Mouse (Mus musculus) C2C12 (cell line): ENCODE measurements around the gene Pkd1.

Experiments used
- CTCF ChIP-seq: IDR thresholded peaks from one replicate; pipeline ENCODE4 v1.5.1; 2011; ENCODE audit not compliant: control insufficient read depth, insufficient read depth, insufficient read length
- MYOD1 ChIP-seq: IDR thresholded peaks from one replicate; pipeline ENCODE4 v1.6.1; 2011; ENCODE audit warnings: low read depth; ENCODE audit not compliant: control insufficient read depth, insufficient read length

DNA sequence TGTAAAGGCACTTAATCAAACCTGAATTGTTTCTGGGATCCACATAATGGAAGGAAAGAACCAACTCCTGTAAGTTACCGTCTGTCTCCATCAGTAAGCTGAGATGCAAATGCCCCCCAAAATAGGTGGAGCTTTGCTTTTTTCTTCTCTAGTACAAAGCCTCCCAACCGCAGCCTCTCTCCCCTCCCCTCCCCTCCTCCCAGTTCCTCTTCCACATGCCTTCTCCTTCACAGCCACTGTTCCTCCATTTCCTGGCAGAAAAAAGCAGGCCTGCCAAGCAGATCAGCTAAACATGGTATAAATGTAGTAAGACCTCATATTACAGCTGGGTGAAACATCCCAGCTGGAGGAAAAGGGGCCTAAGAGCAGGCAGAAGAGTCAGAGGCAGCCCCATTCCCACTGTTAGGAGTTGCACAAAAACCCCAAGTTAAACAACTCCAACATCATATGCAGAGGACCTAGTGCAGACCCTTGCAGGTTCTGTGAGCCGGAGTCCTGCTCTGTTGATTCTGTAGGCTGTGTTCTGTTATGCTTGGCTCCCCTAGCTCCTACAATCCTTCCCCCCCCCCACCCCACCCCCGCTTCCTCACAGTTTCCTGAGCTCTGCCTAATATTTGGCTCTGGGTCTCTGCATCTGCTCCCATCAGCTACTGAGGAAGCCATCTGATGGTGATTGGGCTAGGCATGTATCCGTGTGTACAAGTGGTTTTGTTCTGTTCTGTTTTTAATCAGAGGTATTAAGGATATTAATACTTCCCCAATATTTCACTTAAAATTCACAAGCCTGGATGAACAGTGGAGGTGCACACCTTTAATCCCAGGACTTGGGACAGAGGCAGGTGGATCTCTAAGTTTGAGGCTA is 34.2 kb downstream of the Pkd1 start:
- no peak for TF ChIP-seq MYOD1
- no peak for TF ChIP-seq CTCF
